Mouse (Mus musculus) small intestine, adult 2 months (tissue): ENCODE data around the gene Pias1. TPM values are rescaled to one million over a fixed set of nuclear protein-coding genes. Genes with fewer than 3 reads are reported as not detected.
A peak's percentile ranks its signal among the peaks of the same experiment; 100 is the strongest.

Experiments used
- H3K27ac ChIP-seq: fragments of 200-500 bp; 2 replicates; pipeline ENCODE4 v1.5.1; 2012; ENCODE audit warnings: low read depth, low read length, control low read depth, inconsistent platforms; ENCODE audit not compliant: insufficient read depth
- H3K27me3 ChIP-seq: fragments of 200-500 bp; 2 replicates; pipeline ENCODE4 v1.6.1; 2012; ENCODE audit warnings: mild to moderate bottlenecking, moderate library complexity, low read length, inconsistent platforms; ENCODE audit not compliant: control insufficient read depth, insufficient read depth
- H3K36me3 ChIP-seq: fragments of 200-500 bp; 2 replicates; pipeline ENCODE4 v1.6.1; 2012; ENCODE audit warnings: mild to moderate bottlenecking, low read length, control low read depth, inconsistent platforms; ENCODE audit not compliant: control insufficient read depth, insufficient read depth
- H3K4me1 ChIP-seq: fragments of 200-500 bp; 2 replicates; pipeline ENCODE4 v1.6.1; 2012; ENCODE audit warnings: low read length, inconsistent platforms, mixed read lengths; ENCODE audit not compliant: control insufficient read depth, insufficient read depth, insufficient read length
- H3K4me3 ChIP-seq: fragments of 200-500 bp; 2 replicates; pipeline ENCODE4 v1.5.1; 2012; ENCODE audit warnings: low read depth, mild to moderate bottlenecking, control low read depth, inconsistent platforms, low read length, moderate library complexity
- CTCF ChIP-seq: fragments of 200-500 bp; IDR thresholded peaks from 2 replicates; pipeline ENCODE4 v1.5.1; 2012; ENCODE audit warnings: low read depth, mild to moderate bottlenecking, control low read depth, inconsistent platforms, low read length, moderate library complexity, mixed read lengths; ENCODE audit not compliant: insufficient replicate concordance, insufficient read length; ENCODE audit errors: extremely low read depth
- POLR2A ChIP-seq: fragments of 200-500 bp; IDR thresholded peaks from 2 replicates; pipeline ENCODE4 v1.6.1; 2012; ENCODE audit warnings: low read depth, mild to moderate bottlenecking, control low read depth, inconsistent platforms, low read length, moderate library complexity
- WGBS: fragments of 180-500 bp; shearing (Covaris S2); methylation state at CpG from one replicate; pipeline ENCODE4 v1.1.7; 2018; 5-methylcytosine and 5-hydroxymethylcytosine counted together
- polyA plus RNA-seq: library from polyadenylated mRNA; depleted of rRNA; stranded (reverse); fragments of >200 nt; gene quantifications from 2 replicates; pipeline ENCODE4 v1.2.3, GENCODE M21; 2012

Gene Pias1
- polyA plus RNA-seq, 1 experiment: 9.9 TPM

- no peak for TF ChIP-seq POLR2A
- no peak for TF ChIP-seq CTCF
- Histone ChIP-seq H3K4me1 (no peaks in the 10 kb centered on the region), H3K4me3 (no peak overlapping the region), H3K27ac (no peak overlapping the region), H3K27me3 (no peaks in the 10 kb centered on the region), H3K36me3 (no peaks in the 10 kb centered on the region)
- 91% methylated on average over 3 of the region's 3 CpGs for WGBS
Observed at GRCm38 (mm10) chr9:62997626-62998025, 9.9 kb upstream of the Pias1 start.

DNA sequence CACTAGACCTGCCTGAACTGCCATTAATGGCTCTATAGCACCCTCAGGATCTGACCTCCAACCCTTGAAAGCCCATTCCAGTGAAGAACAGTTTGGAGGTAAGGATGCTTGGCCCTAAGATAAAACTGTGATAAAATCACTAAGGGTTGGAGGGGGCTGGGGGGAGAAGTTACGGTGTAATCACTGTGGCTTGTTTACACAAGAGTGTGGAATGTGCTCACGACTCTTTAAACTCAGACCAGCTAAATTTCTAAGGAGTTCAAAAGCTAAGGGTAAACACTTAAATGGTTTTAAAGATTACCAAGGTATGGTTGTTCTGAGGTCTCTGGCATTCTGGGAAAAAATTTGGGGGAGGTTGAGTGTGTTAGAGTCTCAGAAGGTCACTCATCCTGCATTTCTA is 7.5 kb upstream of the Pias1 start:
- Histone ChIP-seq H3K4me1 (no peaks in the 10 kb centered on the region), H3K27me3 (no peaks in the 10 kb centered on the region)

GRCm38 (mm10) chr9:62990134-62990533 is 2.4 kb upstream of the Pias1 start:
- TF ChIP-seq CTCF (no peak), POLR2A (no peak)
- Histone ChIP-seq H3K4me3 (no peak overlapping the region), H3K4me1 (no peaks in the 10 kb centered on the region), H3K27me3 (no peaks in the 10 kb centered on the region), H3K36me3 (no peaks in the 10 kb centered on the region), H3K27ac (no peak overlapping the region)
- 98% methylated on average over 3 of the region's 3 CpGs for WGBS

More for the DNA sequence above, 7.5 kb upstream of the Pias1 start:
- H3K4me3 ChIP-seq: no peak overlapping the region
- TF ChIP-seq CTCF (no peak), POLR2A (no peak)
- WGBS: 14% methylated on average over 2 of the region's 2 CpGs
- no peaks in the 10 kb centered on the region for H3K36me3 ChIP-seq
- H3K27ac ChIP-seq: no peak overlapping the region

DNA sequence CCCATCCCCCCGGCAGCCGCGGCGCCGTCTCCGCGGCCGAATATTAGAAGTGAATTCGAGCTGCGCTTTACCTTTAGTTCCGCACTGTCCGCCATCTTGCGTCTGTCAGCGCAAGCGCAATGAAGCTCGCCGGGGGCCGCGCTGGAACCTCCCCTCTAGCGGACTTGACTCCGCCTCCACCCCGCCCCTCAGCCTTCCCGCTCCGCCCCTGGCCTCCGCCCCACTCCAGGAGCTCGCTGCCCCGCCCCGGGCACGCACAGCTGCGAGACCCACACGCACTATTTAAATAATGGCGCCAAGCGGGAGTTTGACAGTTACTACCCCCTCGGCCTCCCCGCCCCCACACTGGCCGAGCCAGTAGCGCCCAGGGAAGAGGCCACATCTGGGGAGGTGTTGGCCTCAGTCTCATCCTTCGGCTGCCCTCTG is 6.9 kb downstream of the Pias1 start:
- no peak for TF ChIP-seq CTCF
- TF ChIP-seq POLR2A: peak; percentile 95
- WGBS: under 1% methylated on average over 38 of the region's 38 CpGs
- Histone ChIP-seq H3K27me3 (no peaks in the 10 kb centered on the region), H3K36me3 (no peaks in the 10 kb centered on the region), H3K27ac (peak overlapping the region; percentile 57; the same call in 1 of the 2 replicates), H3K4me1 (peaks cover 3% of the 10 kb centered on the region), H3K4me3 (peak overlapping the region; percentile 99)

DNA sequence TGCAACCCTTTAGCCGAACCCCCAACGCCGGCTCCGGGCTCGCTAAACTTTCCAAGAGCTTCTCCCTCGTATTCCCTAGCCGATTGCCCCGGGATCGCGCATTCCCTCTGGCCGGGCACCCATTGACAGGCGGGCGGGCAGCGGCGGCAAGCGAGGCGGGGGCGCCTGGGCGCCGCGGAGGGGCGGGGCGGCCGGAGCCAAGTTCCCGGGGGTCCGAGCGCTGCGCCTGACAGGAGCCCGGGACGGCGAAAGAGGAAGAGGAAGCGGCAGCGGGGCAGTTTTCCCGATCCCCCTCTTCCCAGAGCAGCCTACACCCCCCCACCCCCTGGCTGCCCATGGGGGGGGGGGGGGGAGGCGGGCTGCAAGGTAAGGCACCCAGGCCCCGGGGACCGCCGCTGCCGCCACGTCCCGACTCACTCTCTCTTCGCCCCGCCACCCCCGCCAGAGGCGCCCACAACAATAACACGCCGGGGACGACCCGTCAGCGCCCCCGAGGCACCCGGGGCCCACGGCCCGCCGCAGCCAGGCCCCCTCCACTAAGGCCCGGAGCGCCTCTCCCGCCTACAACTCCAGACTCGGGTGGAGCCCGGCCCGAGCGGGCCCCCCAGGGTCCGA is 7.5 kb downstream of the Pias1 start:
- Histone ChIP-seq H3K36me3 (no peaks in the 10 kb centered on the region), H3K27ac (peak overlapping the region; percentile 57; the same call in 1 of the 2 replicates), H3K4me3 (peak overlapping the region; percentile 99), H3K27me3 (no peaks in the 10 kb centered on the region), H3K4me1 (peaks cover 3% of the 10 kb centered on the region)
- TF ChIP-seq POLR2A (no peak), CTCF (no peak)
- under 1% methylated on average over 54 of the region's 63 CpGs for WGBS

- Histone ChIP-seq H3K27ac (no peak overlapping the region), H3K4me1 (peaks cover 3% of the 10 kb centered on the region), H3K4me3 (peak overlapping the region; percentile 99), H3K36me3 (no peaks in the 10 kb centered on the region), H3K27me3 (no peaks in the 10 kb centered on the region)
- 5% methylated on average over 17 of the region's 17 CpGs for WGBS
- no peak for TF ChIP-seq CTCF
- no peak for TF ChIP-seq POLR2A
Observed at GRCm38 (mm10) chr9:62979461-62980161, 8.1 kb downstream of the Pias1 start.

- TF ChIP-seq POLR2A (no peak), CTCF (no peak)
- Histone ChIP-seq H3K4me1 (peaks cover 6% of the 10 kb centered on the region), H3K27me3 (no peaks in the 10 kb centered on the region), H3K4me3 (no peak overlapping the region), H3K27ac (no peak overlapping the region), H3K36me3 (no peaks in the 10 kb centered on the region)
- WGBS: 75% methylated on average over 4 of the region's 4 CpGs
Observed at GRCm38 (mm10) chr9:62977152-62977551, 10.6 kb downstream of the Pias1 start.

- H3K36me3 ChIP-seq: no peaks in the 10 kb centered on the region
- H3K27ac ChIP-seq: no peak overlapping the region
- H3K4me3 ChIP-seq: no peak overlapping the region
- H3K4me1 ChIP-seq: peaks cover 3% of the 10 kb centered on the region; the same call in 1 of the 2 replicates
- H3K27me3 ChIP-seq: no peaks in the 10 kb centered on the region
- TF ChIP-seq POLR2A (no peak), CTCF (no peak)
- WGBS: 40% methylated on average over 2 of the region's 2 CpGs
Observed at GRCm38 (mm10) chr9:62975830-62976229, 11.9 kb downstream of the Pias1 start.
